Mouse (Mus musculus) bone marrow macrophage, adult 2 months (primary cell): Measurements from ENCODE around the gene Olfr54.

Source experiments
- CTCF ChIP-seq: IDR thresholded peaks from 2 replicates; pipeline ENCODE4 v1.5.1; 2012; ENCODE audit warnings: low read depth, mild to moderate bottlenecking, low read length, moderate library complexity
- POLR2A ChIP-seq: IDR thresholded peaks from 2 replicates; pipeline ENCODE4 v1.6.1; 2012; ENCODE audit warnings: mild to moderate bottlenecking, low read depth, low read length, borderline replicate concordance

DNA sequence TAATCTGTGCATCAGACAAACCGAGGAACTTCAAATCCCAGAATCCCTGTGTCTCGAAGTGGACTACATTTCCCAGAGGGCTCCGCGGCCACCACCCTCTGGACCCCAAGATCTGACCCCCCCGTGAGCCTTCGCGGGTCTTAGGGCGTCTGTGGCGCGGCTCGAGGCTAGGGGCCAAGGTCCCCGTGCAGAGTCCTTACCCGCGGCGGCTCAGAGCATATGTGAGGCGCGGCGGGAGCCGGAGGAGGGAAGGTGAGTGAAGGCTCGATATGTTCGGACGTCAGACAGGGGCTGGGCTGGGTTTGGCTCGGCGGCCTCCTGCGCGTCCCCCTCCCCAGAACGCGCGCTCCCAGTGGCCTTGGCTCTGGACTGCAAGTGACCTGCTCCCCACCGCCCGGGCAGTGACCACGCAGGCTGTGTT is 45.1 kb downstream of the Olfr54 start, which contains the start of gene Zfp354a:
- TF ChIP-seq CTCF = no peak
- no peak for TF ChIP-seq POLR2A
